Mouse (Mus musculus) right cerebral cortex, postnatal 10 days (tissue): Measurements from ENCODE around the gene Ubap1l.

Experiments
- DNase-seq, 2 experiments: peaks; one replicate each; pipeline ENCODE4 v3.0.0; 2021; ENCODE audit warnings: low spot score in 2 of 2

Gene Ubap1l

DNA sequence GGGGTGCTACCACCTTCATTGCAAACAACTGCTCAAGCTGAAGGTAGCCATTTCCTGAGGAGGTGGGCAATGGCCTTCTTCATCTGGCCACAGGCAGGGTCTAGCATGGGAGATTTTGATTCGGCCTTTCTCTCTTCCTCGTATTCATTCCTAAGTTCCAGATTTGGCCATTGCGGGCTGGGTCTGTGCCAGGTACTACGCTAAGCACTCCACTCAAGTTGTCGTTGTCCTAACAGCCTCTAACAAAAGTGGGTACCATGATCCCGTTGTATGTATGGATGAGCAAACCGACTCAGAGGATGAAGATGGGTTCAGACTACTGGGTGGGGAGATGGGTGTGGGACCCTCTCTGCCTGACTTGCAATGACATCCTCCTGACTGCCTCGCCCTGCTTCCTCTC is 49.5 kb downstream of the Ubap1l start:
- no peak for DNase-seq

DNA sequence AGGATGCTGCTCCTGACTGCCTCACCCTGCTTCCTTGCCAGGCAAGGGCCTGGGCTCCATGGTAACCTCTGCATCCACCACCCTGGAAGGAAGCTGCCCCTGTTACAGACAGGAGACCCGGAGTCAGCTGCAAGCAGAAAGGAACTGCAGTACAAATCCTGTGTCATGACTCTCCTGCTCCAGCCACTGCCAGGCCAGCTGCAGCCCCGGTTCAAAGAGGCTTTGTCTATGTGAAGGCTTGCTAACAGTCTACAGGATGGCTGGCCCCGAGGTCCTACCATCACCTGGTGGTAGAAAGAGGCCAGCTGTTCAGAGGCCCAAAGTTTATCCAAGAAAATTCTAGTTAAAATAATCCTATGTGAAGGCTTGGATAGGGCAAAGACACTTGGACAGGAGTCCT is 50.5 kb downstream of the Ubap1l start:
- no peak for DNase-seq

DNA sequence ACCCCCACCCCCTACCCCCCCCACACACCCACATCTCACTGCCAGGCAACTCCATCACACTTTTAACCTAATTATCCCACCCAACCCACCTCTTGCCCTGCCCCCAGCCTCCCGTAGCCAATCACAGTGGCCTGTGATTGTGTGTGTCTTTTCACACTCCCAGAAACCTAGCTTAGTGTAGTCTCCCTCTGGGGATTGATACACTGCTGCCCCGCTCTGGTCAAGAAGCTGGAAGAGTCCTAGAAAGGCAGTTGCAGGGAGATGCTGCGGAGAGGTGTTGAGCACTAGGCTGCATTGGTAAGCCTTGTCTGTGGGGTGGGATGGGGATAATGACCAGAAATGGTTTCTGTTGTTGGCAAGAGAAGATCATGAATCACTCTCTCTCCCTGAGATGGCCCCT is 56.9 kb downstream of the Ubap1l start:
- DNase-seq: no peak

DNA sequence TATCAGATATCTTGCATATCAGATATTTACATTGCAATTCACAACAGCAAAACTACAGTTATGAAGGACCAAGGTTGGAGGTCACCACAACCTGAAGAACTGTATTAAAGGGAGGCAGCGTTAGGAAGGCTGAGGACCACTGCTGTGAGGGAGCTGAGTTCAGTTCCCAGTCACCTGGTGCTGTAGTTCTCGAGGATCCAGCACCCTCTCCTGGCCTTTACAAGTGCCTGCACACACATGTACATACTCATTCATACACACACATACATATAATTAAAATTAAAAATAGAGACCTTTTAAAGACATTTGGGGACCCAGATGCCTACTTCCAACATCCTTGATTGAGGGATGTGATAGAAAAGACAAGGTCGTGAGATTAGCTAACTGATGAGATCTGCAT is 58.8 kb downstream of the Ubap1l start:
- DNase-seq: no peak

DNA sequence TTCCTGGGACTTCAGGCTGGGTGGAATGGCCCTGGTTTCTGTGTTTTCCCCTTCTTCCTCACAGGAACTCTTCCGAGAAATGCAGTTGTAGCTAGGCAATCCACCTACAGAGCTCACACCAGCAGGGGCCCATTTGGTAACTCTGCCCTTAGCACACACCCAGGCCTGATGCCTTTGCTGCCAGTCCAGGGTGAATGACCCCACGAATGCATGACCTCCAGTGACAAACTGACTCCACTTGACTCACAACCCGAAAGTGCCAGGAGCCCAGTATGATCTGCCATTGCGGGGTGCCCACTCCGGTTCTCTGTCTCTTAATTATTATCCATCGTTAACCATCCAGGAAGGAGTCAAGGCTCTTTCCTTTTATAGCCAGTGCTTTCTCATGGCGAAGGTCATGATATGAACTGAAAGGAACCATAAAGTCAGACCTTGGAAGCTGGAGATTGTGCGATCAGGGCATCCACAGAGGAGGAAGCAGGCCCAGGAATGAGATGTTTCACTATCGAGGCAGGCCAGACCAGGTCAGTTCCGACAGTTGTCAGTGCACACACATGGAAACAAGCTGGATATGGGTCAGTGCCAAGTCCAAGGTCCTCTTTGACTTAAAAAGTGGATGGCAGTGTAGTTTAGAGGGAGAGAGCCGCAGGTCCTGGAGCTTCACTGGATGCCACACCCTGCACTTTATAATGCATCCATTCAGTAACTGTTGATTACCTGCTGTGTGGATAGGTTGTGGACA is 62.1 kb downstream of the Ubap1l start, which contains the start of gene Slc51b:
TSS of gene Slc51b (minus strand) at position 196 of the 742 bp plus-strand sequence.
- DNase-seq: no peak

DNA sequence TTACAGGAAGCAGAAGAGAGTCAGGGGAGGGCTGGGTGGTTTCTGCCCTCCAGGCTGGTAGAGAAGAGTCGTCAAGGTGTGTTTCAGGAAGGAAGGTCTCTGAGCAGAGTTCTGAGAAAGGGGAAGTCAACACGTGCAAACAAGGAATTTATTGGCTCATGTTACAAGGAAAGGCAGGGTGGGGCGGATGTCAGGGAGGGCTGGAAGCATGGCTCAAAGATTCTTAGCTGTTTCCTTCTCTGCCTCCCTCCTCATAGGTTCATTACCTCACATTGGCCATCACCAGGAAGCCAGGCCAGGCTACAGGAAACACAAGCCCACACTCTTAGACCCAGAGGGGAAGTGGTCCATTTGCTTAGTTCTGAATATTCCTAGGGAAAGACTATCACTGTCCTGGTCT is 63.6 kb downstream of the Ubap1l start:
- DNase-seq: no peak

DNA sequence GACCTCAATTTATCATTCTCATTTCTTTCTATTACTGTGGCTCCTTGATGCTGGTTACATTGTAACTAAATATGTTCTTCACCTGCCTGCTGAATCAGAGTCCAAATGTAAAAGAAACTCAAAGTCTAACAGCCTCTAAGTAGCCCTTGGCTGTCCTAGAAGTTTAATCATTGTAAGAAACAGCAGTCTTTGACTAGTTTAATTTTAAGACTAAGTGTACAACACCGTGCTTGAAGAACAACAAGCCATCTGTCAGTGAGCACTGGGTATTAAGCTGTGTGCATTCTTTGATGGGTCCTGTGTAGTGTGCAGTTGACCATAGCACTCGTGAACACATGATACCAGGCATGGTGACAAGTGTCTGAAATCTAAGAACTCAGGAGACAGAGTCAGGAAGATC is 66.7 kb downstream of the Ubap1l start:
- DNase-seq: no peak

DNA sequence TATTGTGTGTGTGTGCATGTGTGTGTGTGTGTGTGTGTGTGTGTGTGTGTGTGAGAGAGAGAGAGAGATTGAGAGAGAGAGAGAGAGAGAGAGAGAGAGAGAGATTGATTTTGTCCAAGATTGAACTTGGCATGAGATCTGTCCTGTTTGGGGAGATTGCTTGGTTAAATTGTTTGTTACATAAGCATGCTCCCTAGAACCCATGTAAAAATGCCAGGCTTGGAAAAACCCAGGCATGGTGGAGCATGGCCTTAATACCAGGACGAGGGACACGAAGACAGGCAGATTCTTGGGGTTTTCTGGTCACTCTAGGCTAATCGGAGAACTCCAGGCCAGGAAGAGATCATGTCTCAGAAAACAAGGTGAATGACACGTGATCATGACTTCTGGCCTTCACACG is 67.2 kb downstream of the Ubap1l start:
- DNase-seq: no peak
